Mouse (Mus musculus) hindbrain, embryonic 11.5 days (tissue): ENCODE measurements at regions not wholly inside any gene's neighbourhood (a gene's known extent, or its start where the extent isn't known, plus 50 kb on each side); places are given as distances from the start of the nearest gene placed in this dataset.

ENCODE experiments used
- ATAC-seq: fragments of 200-750 bp; cut with Nextera tagmentation; 2 replicates; pipeline ENCODE4 v1.8.0; 2017; ENCODE audit warnings: mild to moderate bottlenecking, moderate TSS enrichment, moderate library complexity; ENCODE audit not compliant: low FRiP score
- DNase-seq: peaks from one replicate; pipeline ENCODE4 v3.0.0-alpha.2; 2015; ENCODE audit warnings: low spot score
- H3K27ac ChIP-seq: fragments of 300-500 bp; sonication (generic); 2 replicates; pipeline ENCODE4 v1.5.1; 2014; ENCODE audit warnings: mild to moderate bottlenecking, low read depth, low read length
- H3K27me3 ChIP-seq: fragments of 300-500 bp; sonication (generic); 2 replicates; pipeline ENCODE4 v1.6.1; 2014; ENCODE audit warnings: mild to moderate bottlenecking, low read length, moderate library complexity, mixed read lengths; ENCODE audit not compliant: control insufficient read depth, insufficient read depth
- H3K36me3 ChIP-seq: fragments of 300-500 bp; sonication (generic); 2 replicates; pipeline ENCODE4 v1.6.1; 2014; ENCODE audit warnings: mild to moderate bottlenecking, low read length, moderate library complexity, mixed read lengths; ENCODE audit not compliant: control insufficient read depth, insufficient read depth
- H3K4me1 ChIP-seq: fragments of 300-500 bp; sonication (generic); replicated peaks from 2 replicates; pipeline ENCODE4 v1.6.1; 2014; ENCODE audit warnings: low read length, mixed read lengths; ENCODE audit not compliant: control insufficient read depth, insufficient read depth
- H3K4me2 ChIP-seq: fragments of 300-500 bp; sonication (generic); replicated peaks from 2 replicates; pipeline ENCODE4 v1.6.1; 2014; ENCODE audit warnings: mild to moderate bottlenecking, low read depth, low read length
- H3K4me3 ChIP-seq: fragments of 300-500 bp; sonication (generic); 2 replicates; pipeline ENCODE4 v1.5.1; 2014; ENCODE audit warnings: low read depth, low read length
- H3K9ac ChIP-seq: fragments of 300-500 bp; sonication (generic); 2 replicates; pipeline ENCODE4 v1.6.1; 2014; ENCODE audit warnings: low read depth, low read length
- H3K9me3 ChIP-seq: fragments of 300-500 bp; sonication (generic); 2 replicates; pipeline ENCODE4 v1.6.1; 2016; ENCODE audit warnings: low read length; ENCODE audit not compliant: control insufficient read depth
- whole genome bisulfite sequencing: fragments of 180-500 bp; shearing (Covaris S2); extraction: QIAGEN DNeasy Blood & Tissue Kit; methylation state at CpG from one replicate; pipeline ENCODE4 v1.1.7; 2014; 5-methylcytosine and 5-hydroxymethylcytosine counted together

DNA sequence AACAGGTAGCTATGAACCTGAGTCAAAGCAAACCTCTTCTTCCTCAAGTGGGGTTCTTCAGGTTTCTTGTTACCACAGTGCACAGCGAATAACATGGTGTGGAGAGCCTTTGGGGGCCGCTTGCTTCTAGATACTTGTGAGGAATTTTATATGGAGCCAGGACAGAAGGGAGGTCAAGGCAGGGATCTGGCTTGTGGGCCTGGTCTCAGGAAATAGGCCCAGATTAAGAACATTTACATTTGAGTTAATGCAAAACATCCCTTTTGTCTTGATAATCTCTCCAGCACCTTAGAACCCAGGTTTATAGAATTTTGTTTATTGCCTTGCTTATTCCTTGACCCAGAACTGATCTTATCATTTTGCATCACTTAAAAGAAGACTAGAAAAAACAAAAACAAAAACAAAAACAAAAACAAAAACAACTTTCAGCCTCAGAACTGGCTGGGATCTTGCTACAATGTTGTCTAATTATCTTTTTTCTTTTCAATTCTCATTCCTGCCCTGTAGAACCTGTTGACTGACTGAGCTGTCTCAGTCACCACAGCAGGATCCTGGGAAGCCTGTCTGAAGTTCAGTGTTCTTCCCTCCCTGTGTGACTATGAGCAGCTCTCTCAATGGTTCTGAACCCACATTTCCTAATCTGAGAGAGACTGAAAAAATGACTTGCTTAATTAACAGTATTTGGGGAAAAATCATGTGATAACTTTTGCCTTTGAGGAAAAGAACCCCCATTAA, 341.2 kb upstream of the Ercc4 start:
- Histone ChIP-seq H3K27me3 (no peaks in the 10 kb centered on the region), H3K4me2 (no peak overlapping the region), H3K4me1 (no peaks in the 10 kb centered on the region), H3K9me3 (no peaks in the 10 kb centered on the region), H3K27ac (no peak overlapping the region), H3K9ac (no peak overlapping the region), H3K36me3 (no peaks in the 10 kb centered on the region), H3K4me3 (no peak overlapping the region)
- DNase-seq = no peak
- WGBS = 82% methylated on average over 2 of the region's 2 CpGs
- no peak for ATAC-seq

DNA sequence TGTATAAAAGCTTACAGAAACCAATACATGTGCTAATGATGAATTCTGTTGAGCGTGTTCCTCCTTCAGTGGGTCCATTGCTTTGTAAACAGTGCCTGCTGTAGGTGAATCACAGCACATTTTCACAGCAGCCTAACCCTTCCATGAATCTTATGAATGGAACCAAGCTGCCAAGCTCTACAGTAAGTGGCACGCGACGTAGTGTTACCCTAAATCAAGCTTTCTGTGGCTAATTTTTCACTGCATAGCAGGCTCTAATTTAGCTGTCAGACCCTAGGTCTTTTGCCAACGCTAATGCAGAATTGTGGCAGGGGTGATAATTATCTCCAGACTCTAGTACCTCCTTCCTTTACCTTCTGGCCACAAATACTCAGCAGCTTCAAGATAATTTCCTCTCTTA, 339.0 kb upstream of the Ercc4 start:
- ATAC-seq (no peak), DNase-seq (no peak)
- H3K4me1 ChIP-seq = no peaks in the 10 kb centered on the region
- no peaks in the 10 kb centered on the region for H3K9me3 ChIP-seq
- H3K27me3 ChIP-seq = no peaks in the 10 kb centered on the region
- no peak overlapping the region for H3K27ac ChIP-seq
- H3K4me2 ChIP-seq = no peak overlapping the region
- H3K9ac ChIP-seq = no peak overlapping the region
- no peak overlapping the region for H3K4me3 ChIP-seq
- H3K36me3 ChIP-seq = no peaks in the 10 kb centered on the region
- WGBS = 91% methylated on average over 5 of the region's 5 CpGs

DNA sequence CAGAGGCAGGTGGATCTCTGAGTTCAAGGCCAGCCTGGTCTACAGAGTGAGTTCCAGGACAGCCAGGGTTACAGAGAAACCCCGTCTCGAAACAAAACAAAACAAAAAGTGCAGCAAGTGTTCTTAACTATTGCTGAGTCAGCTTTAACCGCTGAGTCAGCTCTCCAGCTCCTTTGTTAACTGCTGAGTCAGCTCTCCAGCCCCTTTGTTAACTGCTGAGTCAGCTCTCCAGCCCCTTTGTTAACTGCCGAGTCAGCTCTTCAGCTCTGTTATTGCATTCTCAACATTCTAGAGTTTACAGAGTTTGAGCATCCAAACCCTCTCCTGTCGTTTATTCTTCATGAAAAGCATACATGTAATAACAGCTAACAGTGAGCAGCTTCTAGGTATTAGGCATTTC, 336.9 kb upstream of the Ercc4 start:
- Histone ChIP-seq H3K27ac (no peak overlapping the region), H3K36me3 (no peaks in the 10 kb centered on the region)
- ATAC-seq = no peak

DNA sequence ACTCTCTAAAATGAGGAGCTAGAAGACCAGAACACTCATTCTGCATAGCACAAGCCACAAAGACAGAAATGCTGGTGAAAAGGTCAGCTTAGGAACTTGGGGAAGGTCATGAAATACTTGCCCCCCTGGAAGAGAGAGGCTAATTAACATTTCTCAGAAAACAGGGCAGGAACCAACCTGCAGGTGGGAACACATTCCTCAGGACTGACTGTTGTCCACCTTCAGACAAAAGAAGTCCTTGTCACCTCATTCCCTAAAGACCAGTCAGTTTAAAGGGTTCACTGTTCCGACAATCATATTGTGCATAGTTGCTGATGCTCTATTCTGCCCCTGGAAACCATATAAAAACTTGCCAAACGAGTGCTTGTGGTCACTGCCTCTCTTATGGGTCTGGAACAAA, 333.6 kb upstream of the Ercc4 start:
- H3K27ac ChIP-seq = no peak overlapping the region
- H3K27me3 ChIP-seq = no peaks in the 10 kb centered on the region
- no peaks in the 10 kb centered on the region for H3K4me1 ChIP-seq
- DNase-seq (no peak), ATAC-seq (no peak)
- 53% methylated on average over 2 of the region's 2 CpGs for WGBS
- no peaks in the 10 kb centered on the region for H3K9me3 ChIP-seq
- H3K36me3 ChIP-seq = no peaks in the 10 kb centered on the region
- H3K4me2 ChIP-seq = no peak overlapping the region
- no peak overlapping the region for H3K9ac ChIP-seq
- no peak overlapping the region for H3K4me3 ChIP-seq

More for the DNA sequence above, 336.9 kb upstream of the Ercc4 start:
- Histone ChIP-seq H3K9me3 (no peaks in the 10 kb centered on the region), H3K27me3 (no peaks in the 10 kb centered on the region), H3K9ac (no peak overlapping the region), H3K4me3 (no peak overlapping the region), H3K4me2 (no peak overlapping the region), H3K4me1 (no peaks in the 10 kb centered on the region)
- DNase-seq = no peak
- 89% methylated on average over 5 of the region's 5 CpGs for WGBS

DNA sequence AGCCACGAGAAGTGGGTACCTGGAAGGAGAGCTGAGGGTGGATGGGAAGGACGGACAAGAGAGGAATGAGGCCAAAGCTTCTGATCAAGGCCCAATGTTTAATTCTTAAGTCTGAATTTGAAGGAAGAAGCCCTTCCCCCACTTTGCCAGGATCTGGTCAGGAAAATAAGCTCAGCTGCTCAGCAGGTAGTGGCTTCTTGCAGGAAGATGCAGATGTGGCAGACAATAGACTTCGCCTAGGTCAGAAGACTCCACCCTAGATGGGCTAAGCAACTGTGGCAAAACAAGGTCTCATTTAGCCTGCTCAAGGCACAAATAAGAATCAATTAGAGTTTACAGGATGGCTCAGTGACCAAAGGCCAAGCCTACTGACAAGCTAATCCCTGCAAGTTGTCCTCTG, 330.4 kb upstream of the Ercc4 start:
- Histone ChIP-seq H3K36me3 (no peaks in the 10 kb centered on the region), H3K4me2 (no peak overlapping the region), H3K27ac (no peak overlapping the region), H3K9ac (no peak overlapping the region), H3K9me3 (no peaks in the 10 kb centered on the region), H3K4me1 (no peaks in the 10 kb centered on the region), H3K4me3 (no peak overlapping the region), H3K27me3 (no peaks in the 10 kb centered on the region)
- WGBS = 78% methylated on average over 3 of the region's 3 CpGs
- ATAC-seq (no peak), DNase-seq (no peak)

DNA sequence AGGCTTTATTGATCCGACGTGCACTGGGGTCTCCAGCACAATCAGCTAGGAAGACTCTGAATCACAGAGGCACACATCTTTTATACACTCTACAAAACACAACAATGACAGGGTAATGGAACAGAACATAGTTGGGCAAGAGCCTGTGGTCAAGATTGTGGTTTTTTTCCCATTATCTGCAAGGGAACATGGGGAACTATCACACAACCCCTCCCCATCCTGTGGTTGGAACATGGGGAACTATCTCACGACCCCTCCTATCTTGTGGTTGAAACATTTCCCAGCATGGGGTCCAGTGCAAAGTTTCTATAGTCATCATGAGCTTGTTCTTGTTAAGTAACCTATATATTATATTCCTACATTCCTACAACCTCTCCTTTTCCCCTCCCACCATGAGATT, 328.8 kb upstream of the Ercc4 start:
- Histone ChIP-seq H3K27me3 (no peaks in the 10 kb centered on the region), H3K4me3 (no peak overlapping the region), H3K27ac (no peak overlapping the region), H3K36me3 (no peaks in the 10 kb centered on the region), H3K4me2 (no peak overlapping the region), H3K4me1 (no peaks in the 10 kb centered on the region), H3K9me3 (no peaks in the 10 kb centered on the region), H3K9ac (no peak overlapping the region)
- no peak for DNase-seq
- no peak for ATAC-seq
- 61% methylated on average over 3 of the region's 3 CpGs for WGBS

DNA sequence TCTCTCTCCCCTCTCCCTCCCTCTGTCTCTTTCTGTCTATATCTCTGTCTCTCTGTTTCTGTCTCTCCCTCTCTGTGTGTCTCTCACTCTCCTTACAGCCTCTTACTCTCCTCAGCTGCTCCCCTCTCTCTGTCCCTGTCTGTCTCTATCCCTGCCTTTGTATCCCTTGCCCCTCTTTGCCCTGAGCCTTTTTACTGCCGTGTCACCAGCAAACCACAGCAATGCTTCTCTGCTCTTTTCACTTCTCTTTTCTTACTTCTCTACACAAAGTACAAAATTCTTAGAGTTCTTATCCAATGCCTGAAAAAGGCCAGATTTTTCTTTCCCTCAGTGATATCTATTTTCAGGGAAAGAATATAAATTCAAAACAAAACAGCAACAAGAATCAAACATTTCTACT, 323.7 kb upstream of the Ercc4 start:
- Histone ChIP-seq H3K4me3 (no peak overlapping the region), H3K27ac (no peak overlapping the region), H3K9ac (no peak overlapping the region), H3K36me3 (no peaks in the 10 kb centered on the region), H3K4me2 (no peak overlapping the region), H3K9me3 (no peaks in the 10 kb centered on the region), H3K4me1 (no peaks in the 10 kb centered on the region), H3K27me3 (no peaks in the 10 kb centered on the region)
- no peak for ATAC-seq
- 68% methylated on average over 1 of the region's 1 CpGs for WGBS
- no peak for DNase-seq

DNA sequence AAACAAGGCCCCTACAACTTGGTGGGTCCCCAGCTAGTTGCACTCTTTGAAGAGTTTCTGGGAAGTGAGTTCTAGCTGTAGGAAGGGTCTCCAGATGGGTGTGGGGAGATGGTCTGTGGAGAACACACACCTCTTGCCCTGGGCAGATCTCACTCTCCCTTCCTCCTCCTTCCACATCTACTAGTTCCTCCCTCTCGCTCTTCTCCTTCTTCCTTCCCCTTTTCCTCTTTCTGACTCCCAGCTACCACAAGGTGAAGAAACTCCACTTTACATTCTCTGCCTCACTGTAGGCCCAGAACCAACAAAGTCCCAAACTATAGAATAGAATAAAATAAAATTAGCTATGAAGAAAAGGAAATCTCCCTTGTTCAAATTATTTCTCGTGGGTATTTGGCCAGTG, 311.0 kb upstream of the Ercc4 start:
- Histone ChIP-seq H3K4me3 (no peak overlapping the region), H3K4me1 (no peaks in the 10 kb centered on the region; the same call in 1 of the 2 replicates), H3K27me3 (no peaks in the 10 kb centered on the region), H3K9ac (no peak overlapping the region), H3K36me3 (no peaks in the 10 kb centered on the region), H3K4me2 (no peak overlapping the region), H3K27ac (no peak overlapping the region), H3K9me3 (no peaks in the 10 kb centered on the region)
- DNase-seq (no peak), ATAC-seq (no peak)
- 78% methylated on average over 2 of the region's 2 CpGs for WGBS

DNA sequence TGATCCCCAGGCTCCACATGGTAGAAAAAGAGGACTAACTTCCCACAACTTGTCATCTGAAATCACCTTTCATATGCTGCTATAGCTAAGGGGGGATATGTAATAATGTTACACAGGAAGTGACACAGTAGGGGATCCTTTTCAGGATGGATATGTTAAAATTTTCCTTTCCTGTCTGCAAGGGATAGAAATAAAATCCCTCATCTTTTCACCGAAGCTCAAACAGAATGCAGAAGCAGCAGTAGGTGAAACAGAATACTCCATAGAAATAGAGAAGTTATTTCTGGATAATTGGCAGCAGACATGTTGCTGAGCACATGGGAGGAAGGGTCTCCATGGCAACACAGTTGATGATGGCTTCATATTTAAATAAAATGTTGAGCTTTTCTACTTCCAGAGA, 309.3 kb upstream of the Ercc4 start:
- H3K9ac ChIP-seq = no peak overlapping the region
- no peak overlapping the region for H3K4me2 ChIP-seq
- H3K9me3 ChIP-seq = no peaks in the 10 kb centered on the region
- H3K27me3 ChIP-seq = no peaks in the 10 kb centered on the region
- DNase-seq (no peak), ATAC-seq (no peak)
- 67% methylated on average over 1 of the region's 1 CpGs for WGBS
- H3K36me3 ChIP-seq = no peaks in the 10 kb centered on the region
- H3K4me1 ChIP-seq = no peaks in the 10 kb centered on the region; the same call in 1 of the 2 replicates
- H3K4me3 ChIP-seq = no peak overlapping the region
- H3K27ac ChIP-seq = no peak overlapping the region
